Mouse (Mus musculus): Measurements from ENCODE around the gene Cnnm1. TPM values are rescaled to one million over a fixed set of nuclear protein-coding genes. Genes with fewer than 3 reads are reported as not detected.
A peak's percentile ranks its signal among the peaks of the same experiment; 100 is the strongest.

Cnnm1 gene
- 0.11 and 0.20 TPM in 2 replicates for polyA plus RNA-seq (2014; fragmentation: Nextera tagmentation; extraction: Ambion mirVana)

DNA sequence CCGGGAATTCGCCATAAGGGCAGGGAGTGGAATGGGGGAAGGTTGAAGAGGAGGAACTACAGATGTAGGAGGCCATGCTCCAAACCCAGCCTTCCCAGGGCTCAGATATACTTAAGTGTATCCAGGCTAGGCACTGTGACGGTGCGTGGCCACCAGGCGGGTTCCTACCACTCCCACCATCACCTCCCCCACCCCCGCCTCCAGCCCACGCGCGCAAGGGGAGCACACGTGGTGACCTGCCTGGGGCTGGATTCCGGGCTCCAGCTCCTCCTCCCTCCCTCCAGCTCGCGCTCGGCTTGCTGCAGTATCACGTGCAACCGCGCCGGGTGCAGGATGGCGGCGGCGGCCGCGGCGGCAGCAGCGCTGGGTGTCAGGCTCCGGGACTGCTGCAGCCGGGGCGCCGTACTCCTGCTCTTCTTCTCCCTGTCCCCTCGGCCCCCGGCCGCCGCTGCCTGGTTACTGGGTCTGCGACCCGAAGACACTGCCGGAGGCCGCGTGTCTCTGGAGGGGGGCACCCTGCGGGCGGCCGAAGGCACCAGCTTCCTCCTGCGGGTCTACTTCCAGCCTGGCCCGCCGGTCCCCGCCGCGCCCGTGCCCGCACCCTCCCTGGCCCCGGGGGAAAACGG, at the start of gene Cnnm1:
TSS of gene Cnnm1 (plus strand) at position 325 of the 626 bp plus-strand sequence.
- H3K4me3 ChIP-seq (ENCODE audit: low read depth, low read length): peak within 1 kb of the TSS; percentile 72
- H3K27me3 ChIP-seq (ENCODE audit: control insufficient read depth, insufficient read depth, low read length): peaks cover 46% of the 10 kb centered on the region
- peak; percentile 26; the same call in 1 of the 2 replicates for ATAC-seq (replicated peaks; ENCODE audit: insufficient number of reproducible peaks, low FRiP score, low TSS enrichment)
- H3K4me1 ChIP-seq (ENCODE audit: control insufficient read depth, insufficient read depth, low read length): peaks cover 6% of the 10 kb centered on the region
- H3K9ac ChIP-seq (ENCODE audit: low read depth, low read length): 0 out of 2 replicates have a peak within 1 kb of the TSS, but pooled peaks have one; percentile 22
- H3K36me3 ChIP-seq (ENCODE audit: control insufficient read depth, insufficient read depth, low read length): no peaks in the 10 kb centered on the region
- H3K27ac ChIP-seq (ENCODE audit: low read depth, low read length): no peak within 1 kb of the TSS
- peak within 1 kb of the TSS; percentile 100 for H3K4me2 ChIP-seq
- no peaks in the 10 kb centered on the region for H3K9me3 ChIP-seq (replicated peaks; ENCODE audit: control insufficient read depth, low read length)
- under 1% methylated on average over 46 of the region's 51 CpGs for WGBS (ENCODE audit: insufficient replicate concordance)

DNA sequence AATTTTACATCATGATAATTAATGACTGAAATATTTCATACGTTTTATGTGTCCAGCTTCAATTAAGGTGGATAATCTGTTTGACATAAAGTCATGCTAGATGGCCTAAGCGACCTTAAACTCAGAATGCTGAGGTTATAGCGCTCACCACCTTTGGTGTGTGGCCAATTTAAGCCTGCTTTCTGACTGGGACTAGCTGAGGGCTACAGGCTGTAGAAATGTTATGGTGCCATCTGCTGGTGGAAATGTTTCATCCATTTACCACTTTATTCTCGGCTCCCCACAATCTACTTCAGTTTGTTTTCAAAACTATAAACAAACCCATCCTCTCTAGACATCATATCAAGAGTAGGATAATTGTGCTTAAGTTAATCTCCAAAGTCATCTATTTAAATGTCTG, 43.9 kb upstream of the Cnnm1 start:
- Histone ChIP-seq H3K9me3 (replicated peaks; ENCODE audit: control insufficient read depth, low read length) (no peaks in the 10 kb centered on the region), H3K4me3 (ENCODE audit: low read depth, low read length) (no peak overlapping the region), H3K4me1 (ENCODE audit: control insufficient read depth, insufficient read depth, low read length) (no peaks in the 10 kb centered on the region), H3K36me3 (ENCODE audit: control insufficient read depth, insufficient read depth, low read length) (no peaks in the 10 kb centered on the region), H3K27me3 (ENCODE audit: control insufficient read depth, insufficient read depth, low read length) (no peaks in the 10 kb centered on the region; the same call in none of the 2 replicates), H3K4me2 (no peak overlapping the region), H3K27ac (ENCODE audit: low read depth, low read length) (no peak overlapping the region), H3K9ac (ENCODE audit: low read depth, low read length) (no peak overlapping the region)
- 4% methylated on average over 4 of the region's 4 CpGs for WGBS (ENCODE audit: insufficient replicate concordance)
- ATAC-seq (replicated peaks; ENCODE audit: insufficient number of reproducible peaks, low FRiP score, low TSS enrichment): no peak

DNA sequence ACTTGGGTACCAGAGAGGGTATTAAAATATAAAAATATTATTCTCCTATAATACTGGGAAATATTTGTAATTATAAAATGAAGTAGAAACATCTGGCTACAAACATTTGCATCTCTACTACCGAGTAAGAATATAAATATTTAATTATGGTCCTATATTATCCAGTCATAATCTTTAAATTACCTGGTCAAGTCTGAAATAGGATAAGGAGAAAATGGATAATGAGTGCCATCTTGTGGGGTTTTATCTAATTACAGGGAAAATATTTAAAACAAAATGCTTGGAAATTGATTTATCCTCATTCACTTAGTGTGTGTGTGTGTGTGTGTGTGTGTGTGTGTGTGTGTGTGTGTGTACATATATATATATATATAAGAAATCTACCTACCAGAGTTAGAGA, 33.1 kb upstream of the Cnnm1 start:
- no peak overlapping the region for H3K4me3 ChIP-seq (ENCODE audit: low read depth, low read length)
- no peaks in the 10 kb centered on the region for H3K27me3 ChIP-seq (ENCODE audit: control insufficient read depth, insufficient read depth, low read length)
- no peak for ATAC-seq (replicated peaks; ENCODE audit: insufficient number of reproducible peaks, low FRiP score, low TSS enrichment)
- no peaks in the 10 kb centered on the region for H3K4me1 ChIP-seq (ENCODE audit: control insufficient read depth, insufficient read depth, low read length)
- WGBS (ENCODE audit: insufficient replicate concordance): 27% methylated on average over 1 of the region's 1 CpGs
- no peak overlapping the region for H3K9ac ChIP-seq (ENCODE audit: low read depth, low read length)
- H3K9me3 ChIP-seq (replicated peaks; ENCODE audit: control insufficient read depth, low read length): no peaks in the 10 kb centered on the region
- H3K4me2 ChIP-seq: no peak overlapping the region
- no peak overlapping the region for H3K27ac ChIP-seq (ENCODE audit: low read depth, low read length)
- no peaks in the 10 kb centered on the region for H3K36me3 ChIP-seq (ENCODE audit: control insufficient read depth, insufficient read depth, low read length)

DNA sequence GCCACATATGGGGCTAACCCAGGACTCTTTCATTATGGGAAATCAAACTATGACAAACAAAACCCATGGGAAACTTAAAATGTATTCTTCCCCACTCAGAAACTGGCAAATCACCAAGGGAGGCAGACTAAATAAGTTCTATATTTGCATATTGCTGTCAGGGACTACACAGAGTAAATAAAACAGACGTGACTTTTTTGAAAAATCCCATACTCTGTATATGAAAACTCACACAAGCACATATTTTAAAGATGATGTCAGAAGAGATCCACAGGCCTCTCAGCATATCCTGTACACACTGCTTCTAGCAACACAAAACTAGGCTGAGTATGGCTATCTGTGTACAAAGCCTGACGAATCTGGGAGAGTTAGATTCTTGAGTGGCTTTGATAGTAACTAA, 24.7 kb upstream of the Cnnm1 start:
- Histone ChIP-seq H3K27ac (ENCODE audit: low read depth, low read length) (no peak overlapping the region), H3K9ac (ENCODE audit: low read depth, low read length) (no peak overlapping the region), H3K4me3 (ENCODE audit: low read depth, low read length) (no peak overlapping the region), H3K4me2 (no peak overlapping the region), H3K27me3 (ENCODE audit: control insufficient read depth, insufficient read depth, low read length) (no peaks in the 10 kb centered on the region), H3K4me1 (ENCODE audit: control insufficient read depth, insufficient read depth, low read length) (no peaks in the 10 kb centered on the region), H3K9me3 (replicated peaks; ENCODE audit: control insufficient read depth, low read length) (no peaks in the 10 kb centered on the region), H3K36me3 (ENCODE audit: control insufficient read depth, insufficient read depth, low read length) (no peaks in the 10 kb centered on the region)
- no peak for ATAC-seq (replicated peaks; ENCODE audit: insufficient number of reproducible peaks, low FRiP score, low TSS enrichment)
- 57% methylated on average over 2 of the region's 2 CpGs for WGBS (ENCODE audit: insufficient replicate concordance)

DNA sequence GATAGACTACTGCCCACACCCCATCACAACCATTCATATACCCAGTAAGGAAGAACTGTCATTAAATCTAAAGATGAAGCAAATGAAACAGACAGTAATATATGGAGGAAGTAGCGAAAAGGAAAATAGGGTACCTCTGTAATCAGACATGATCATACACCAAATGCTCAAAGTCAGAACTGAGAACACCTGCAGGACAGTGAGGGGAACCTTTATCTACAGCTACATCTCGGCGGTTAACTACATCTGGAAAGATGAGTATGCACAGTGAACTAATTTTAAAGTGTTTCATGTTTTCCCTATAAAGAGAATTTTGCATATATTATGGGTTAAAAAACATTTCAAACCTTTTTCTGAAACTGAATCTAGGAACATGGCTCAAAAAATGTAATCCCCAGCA, 19.7 kb upstream of the Cnnm1 start:
- H3K4me3 ChIP-seq (ENCODE audit: low read depth, low read length): no peak overlapping the region
- no peaks in the 10 kb centered on the region for H3K36me3 ChIP-seq (ENCODE audit: control insufficient read depth, insufficient read depth, low read length)
- H3K4me2 ChIP-seq: no peak overlapping the region
- H3K27ac ChIP-seq (ENCODE audit: low read depth, low read length): no peak overlapping the region
- no peak for ATAC-seq (replicated peaks; ENCODE audit: insufficient number of reproducible peaks, low FRiP score, low TSS enrichment)
- H3K27me3 ChIP-seq (ENCODE audit: control insufficient read depth, insufficient read depth, low read length): no peaks in the 10 kb centered on the region
- H3K9me3 ChIP-seq (replicated peaks; ENCODE audit: control insufficient read depth, low read length): no peaks in the 10 kb centered on the region
- no peak overlapping the region for H3K9ac ChIP-seq (ENCODE audit: low read depth, low read length)
- WGBS (ENCODE audit: insufficient replicate concordance): 69% methylated on average over 3 of the region's 3 CpGs
- H3K4me1 ChIP-seq (ENCODE audit: control insufficient read depth, insufficient read depth, low read length): no peaks in the 10 kb centered on the region

DNA sequence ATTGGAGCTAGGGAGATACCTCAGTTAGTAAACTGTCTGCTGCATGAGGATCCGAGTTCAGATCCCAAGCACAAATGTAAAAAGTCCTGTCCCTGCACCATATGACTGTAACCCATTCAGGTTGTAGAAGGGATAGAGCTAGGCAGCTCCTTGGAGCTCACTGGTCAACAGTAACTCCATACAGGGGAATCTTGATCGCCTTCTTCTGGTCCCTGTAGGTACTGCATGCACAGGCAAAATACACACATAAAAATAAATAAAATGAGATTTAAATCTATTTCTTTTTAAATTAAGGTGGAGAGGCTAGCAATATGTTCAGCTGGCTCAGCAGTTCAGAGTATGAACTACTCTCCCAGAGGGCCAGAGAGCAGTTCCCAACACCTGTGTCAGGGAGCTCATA, 16.2 kb upstream of the Cnnm1 start:
- Histone ChIP-seq H3K9ac (ENCODE audit: low read depth, low read length) (no peak overlapping the region), H3K4me2 (no peak overlapping the region), H3K4me3 (ENCODE audit: low read depth, low read length) (no peak overlapping the region), H3K27ac (ENCODE audit: low read depth, low read length) (no peak overlapping the region), H3K9me3 (replicated peaks; ENCODE audit: control insufficient read depth, low read length) (no peaks in the 10 kb centered on the region), H3K36me3 (ENCODE audit: control insufficient read depth, insufficient read depth, low read length) (no peaks in the 10 kb centered on the region), H3K4me1 (ENCODE audit: control insufficient read depth, insufficient read depth, low read length) (no peaks in the 10 kb centered on the region), H3K27me3 (ENCODE audit: control insufficient read depth, insufficient read depth, low read length) (peaks cover 6% of the 10 kb centered on the region)
- WGBS (ENCODE audit: insufficient replicate concordance): 67% methylated on average over 2 of the region's 2 CpGs
- no peak for ATAC-seq (replicated peaks; ENCODE audit: insufficient number of reproducible peaks, low FRiP score, low TSS enrichment)

DNA sequence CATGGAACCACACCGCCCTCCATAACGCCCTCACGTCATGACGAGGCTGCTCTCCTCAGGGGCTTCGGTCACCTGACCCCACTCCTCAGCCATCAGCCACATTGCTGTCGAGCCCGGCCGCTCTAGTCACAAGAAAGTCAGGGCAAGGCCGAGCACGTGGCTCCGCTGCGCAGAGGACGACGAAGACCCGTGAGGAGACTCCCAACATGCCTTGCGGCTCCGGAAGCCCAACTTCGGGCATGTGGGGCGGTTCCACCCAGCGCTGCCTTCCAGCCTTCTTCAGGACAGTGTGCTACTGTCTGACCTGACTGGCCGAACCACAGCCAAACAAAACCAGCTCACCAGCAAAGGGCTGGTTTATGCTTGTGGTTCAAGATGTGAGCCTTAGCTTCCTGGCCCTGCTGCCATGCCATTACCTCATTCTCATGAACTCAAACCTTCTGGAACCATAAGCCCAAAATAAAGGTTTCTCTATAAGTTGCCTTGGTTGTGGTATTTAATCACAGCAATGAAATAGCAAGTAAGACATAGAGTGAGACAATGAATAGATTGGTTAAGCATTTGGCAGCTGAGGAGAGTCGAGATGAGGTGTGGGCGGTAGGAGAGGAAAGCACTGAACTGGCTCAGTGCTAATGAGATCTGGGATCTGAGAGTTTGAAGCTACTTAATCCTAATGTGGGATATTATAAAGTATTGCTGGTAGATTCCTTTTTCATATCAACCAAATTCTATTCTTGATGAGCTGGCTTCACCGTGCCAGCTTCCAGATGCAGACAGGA, 12.6 kb upstream of the Cnnm1 start:
- Histone ChIP-seq H3K4me2 (no peak overlapping the region), H3K27ac (ENCODE audit: low read depth, low read length) (no peak overlapping the region), H3K36me3 (ENCODE audit: control insufficient read depth, insufficient read depth, low read length) (no peaks in the 10 kb centered on the region), H3K4me1 (ENCODE audit: control insufficient read depth, insufficient read depth, low read length) (no peaks in the 10 kb centered on the region), H3K9me3 (replicated peaks; ENCODE audit: control insufficient read depth, low read length) (no peaks in the 10 kb centered on the region), H3K4me3 (ENCODE audit: low read depth, low read length) (no peak overlapping the region), H3K27me3 (ENCODE audit: control insufficient read depth, insufficient read depth, low read length) (peaks cover 9% of the 10 kb centered on the region), H3K9ac (ENCODE audit: low read depth, low read length) (no peak overlapping the region)
- ATAC-seq (replicated peaks; ENCODE audit: insufficient number of reproducible peaks, low FRiP score, low TSS enrichment): no peak
- WGBS (ENCODE audit: insufficient replicate concordance): 80% methylated on average over 24 of the region's 24 CpGs

DNA sequence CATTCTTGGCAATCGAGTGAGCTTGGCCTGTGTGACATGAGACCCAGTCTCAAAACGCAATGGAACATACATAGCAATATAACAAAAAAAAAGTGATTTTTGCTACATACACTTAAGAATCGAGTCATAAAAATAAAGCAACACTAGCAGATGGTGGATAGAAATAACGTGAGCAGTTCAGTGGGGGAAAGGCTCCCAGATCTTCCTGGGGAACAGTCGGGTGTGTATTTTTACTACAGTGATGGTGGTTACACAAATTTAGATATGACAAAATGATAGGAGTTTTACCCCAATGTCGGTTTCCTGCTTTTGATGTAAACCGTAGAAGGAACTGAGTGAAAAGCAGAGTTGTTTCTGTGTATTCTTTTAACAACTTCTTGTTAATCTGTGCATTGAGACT, 990 bp upstream of the Cnnm1 start:
- H3K27me3 ChIP-seq (ENCODE audit: control insufficient read depth, insufficient read depth, low read length): peaks cover 46% of the 10 kb centered on the region
- no peak for ATAC-seq (replicated peaks; ENCODE audit: insufficient number of reproducible peaks, low FRiP score, low TSS enrichment)
- peaks cover 6% of the 10 kb centered on the region for H3K4me1 ChIP-seq (ENCODE audit: control insufficient read depth, insufficient read depth, low read length)
- no peaks in the 10 kb centered on the region for H3K36me3 ChIP-seq (ENCODE audit: control insufficient read depth, insufficient read depth, low read length)
- no peak overlapping the region for H3K9ac ChIP-seq (ENCODE audit: low read depth, low read length)
- H3K27ac ChIP-seq (ENCODE audit: low read depth, low read length): no peak overlapping the region
- 79% methylated on average over 7 of the region's 7 CpGs for WGBS (ENCODE audit: insufficient replicate concordance)
- H3K4me2 ChIP-seq: no peak overlapping the region
- no peaks in the 10 kb centered on the region for H3K9me3 ChIP-seq (replicated peaks; ENCODE audit: control insufficient read depth, low read length)
- H3K4me3 ChIP-seq (ENCODE audit: low read depth, low read length): no peak overlapping the region

All from heart, embryonic 11.5 days (tissue).